Mouse (Mus musculus) bone marrow, adult 2 months (tissue): ENCODE measurements around the gene Mcm10. TPM values are rescaled to one million over a fixed set of nuclear protein-coding genes. Genes with fewer than 3 reads are reported as not detected.

Experiments
- H3K27ac ChIP-seq: fragments of 200-500 bp; 2 replicates; pipeline ENCODE4 v1.5.1; 2012; ENCODE audit warnings: low read depth, mild to moderate bottlenecking, control low read depth, inconsistent platforms, low read length; ENCODE audit not compliant: control insufficient read depth, poor library complexity, insufficient read depth
- H3K4me1 ChIP-seq: fragments of 200-500 bp; 2 replicates; pipeline ENCODE4 v1.6.1; 2011; ENCODE audit warnings: low read length; ENCODE audit not compliant: control insufficient read depth, insufficient read depth
- H3K4me3 ChIP-seq: fragments of 200-500 bp; replicated peaks from 2 replicates; pipeline ENCODE3; 2011; ENCODE audit warnings: mild to moderate bottlenecking, low read depth, low read length, control low read depth; ENCODE audit not compliant: control insufficient read depth
- CTCF ChIP-seq: fragments of 200-500 bp; IDR thresholded peaks from 2 replicates; pipeline ENCODE4 v1.5.1; 2011; ENCODE audit warnings: low read length, control low read depth; ENCODE audit not compliant: control insufficient read depth, insufficient read depth
- POLR2A ChIP-seq: fragments of 200-500 bp; IDR thresholded peaks from 2 replicates; pipeline ENCODE4 v1.6.1; 2011; ENCODE audit warnings: low read depth, mild to moderate bottlenecking, control low read depth, low read length, borderline replicate concordance; ENCODE audit not compliant: control insufficient read depth
- WGBS: fragments of 180-500 bp; shearing (Covaris S2); methylation state at CpG from one replicate; pipeline ENCODE4 v1.1.7; 2018; 5-methylcytosine and 5-hydroxymethylcytosine counted together
- polyA plus RNA-seq: library from polyadenylated mRNA; stranded (reverse); fragments of >200 nt; gene quantifications from 2 replicates; pipeline ENCODE4 v1.2.4, GENCODE M21; 2011; ENCODE audit warnings: low replicate concordance; ENCODE audit not compliant: missing spikeins, insufficient read depth, insufficient read length

Mcm10 gene
- polyA plus RNA-seq, 1 experiment: 92.2 TPM

GRCm38 (mm10) chr2:5027057-5027456 is 14.5 kb upstream of the Mcm10 start:
- no peak overlapping the region for H3K27ac ChIP-seq
- H3K4me3 ChIP-seq: no peak overlapping the region
- H3K4me1 ChIP-seq: no peaks in the 10 kb centered on the region
- 90% methylated on average over 6 of the region's 6 CpGs for WGBS
- TF ChIP-seq CTCF (no peak), POLR2A (no peak)

DNA sequence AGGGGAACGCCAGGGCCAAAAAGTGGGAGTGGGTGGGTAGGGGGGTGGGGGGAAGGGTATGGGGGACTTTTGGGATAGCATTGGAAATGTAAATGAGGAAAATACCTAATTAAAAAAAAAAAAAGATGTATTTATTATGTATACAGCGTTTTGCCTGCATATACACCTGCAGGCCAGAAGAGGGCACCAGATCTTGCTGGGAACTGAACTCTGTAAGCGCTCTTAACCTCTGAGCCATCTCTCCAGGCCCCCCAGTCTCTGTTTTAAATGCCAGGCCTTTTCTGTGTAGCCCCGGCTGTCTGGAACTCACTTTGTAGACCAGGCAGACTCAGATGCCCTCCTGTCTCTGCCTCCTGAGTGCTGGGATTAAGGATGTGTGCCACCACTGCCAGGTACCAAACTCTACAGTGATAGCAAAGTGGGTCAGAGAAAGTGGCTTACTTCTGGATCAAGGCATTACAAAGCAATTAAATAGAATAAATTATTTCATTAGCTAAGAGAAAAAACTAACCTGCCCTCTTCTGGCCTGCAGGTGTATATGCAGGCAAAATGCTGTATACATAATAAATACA is 12.7 kb upstream of the Mcm10 start:
- H3K4me3 ChIP-seq: no peak overlapping the region
- 55% methylated on average over 4 of the region's 4 CpGs for WGBS
- H3K4me1 ChIP-seq: no peaks in the 10 kb centered on the region
- TF ChIP-seq CTCF: peak; percentile 59
- no peak for TF ChIP-seq POLR2A
- no peak overlapping the region for H3K27ac ChIP-seq

- no peak for TF ChIP-seq POLR2A
- TF ChIP-seq CTCF: no peak
- Histone ChIP-seq H3K4me1 (no peaks in the 10 kb centered on the region), H3K4me3 (no peak overlapping the region), H3K27ac (no peak overlapping the region)
- 90% methylated on average over 14 of the region's 14 CpGs for WGBS
These were observed 11.3 kb upstream of the Mcm10 start for GRCm38 (mm10) chr2:5023699-5024399.

DNA sequence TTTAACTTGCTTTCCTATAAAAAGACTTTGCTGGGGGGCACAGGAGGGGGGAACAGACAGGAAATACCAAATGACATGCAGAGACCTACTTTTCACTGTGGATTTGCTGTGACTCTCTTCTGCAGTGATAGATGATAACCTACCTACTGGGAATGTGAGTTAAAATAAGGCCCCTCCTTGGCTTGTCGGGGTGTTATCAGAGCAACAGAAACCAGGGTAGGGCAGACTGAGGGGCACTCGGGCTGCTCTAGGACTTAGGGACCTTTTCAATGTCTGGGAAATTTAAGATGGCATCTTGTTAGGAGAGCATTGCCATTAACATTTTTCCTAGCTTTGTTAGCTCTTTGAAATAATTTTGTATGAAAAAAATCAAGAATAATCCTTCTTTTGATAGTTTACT is 10.7 kb upstream of the Mcm10 start:
- no peak overlapping the region for H3K4me3 ChIP-seq
- no peak for TF ChIP-seq POLR2A
- TF ChIP-seq CTCF: no peak
- H3K27ac ChIP-seq: no peak overlapping the region
- 63% methylated on average over 2 of the region's 2 CpGs for WGBS
- no peaks in the 10 kb centered on the region for H3K4me1 ChIP-seq

GRCm38 (mm10) chr2:5019708-5020107 is 7.1 kb upstream of the Mcm10 start:
- TF ChIP-seq POLR2A (no peak), CTCF (no peak)
- WGBS: 76% methylated on average over 1 of the region's 1 CpGs
- no peaks in the 10 kb centered on the region for H3K4me1 ChIP-seq
- H3K27ac ChIP-seq: no peak overlapping the region
- H3K4me3 ChIP-seq: no peak overlapping the region

- Histone ChIP-seq H3K4me1 (no peaks in the 10 kb centered on the region; the same call in 1 of the 2 replicates), H3K27ac (no peak overlapping the region), H3K4me3 (no peak overlapping the region)
- 91% methylated on average over 7 of the region's 7 CpGs for WGBS
- TF ChIP-seq POLR2A: no peak
- TF ChIP-seq CTCF: no peak
These were observed 4.3 kb upstream of the Mcm10 start for GRCm38 (mm10) chr2:5016922-5017321.

DNA sequence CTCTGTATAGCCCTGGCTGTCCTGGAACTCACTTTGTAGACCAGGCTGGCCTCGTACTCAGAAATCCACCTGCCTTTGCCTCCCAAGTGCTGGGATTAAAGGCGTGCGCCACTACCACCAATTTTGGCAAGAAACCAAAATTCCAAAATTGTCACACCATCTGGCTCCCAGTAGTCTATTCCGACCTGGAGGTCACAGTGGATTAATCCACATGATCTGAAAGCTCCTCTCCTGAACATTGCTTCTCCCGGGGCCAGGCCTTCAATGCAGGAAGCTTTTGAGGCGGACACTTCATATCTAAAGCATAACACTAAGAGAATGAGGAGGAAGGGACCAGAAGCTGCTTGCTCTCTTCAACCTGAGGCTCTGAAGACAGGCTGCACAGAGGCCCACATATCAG is 2.9 kb upstream of the Mcm10 start:
- no peak overlapping the region for H3K4me3 ChIP-seq
- WGBS: 90% methylated on average over 6 of the region's 6 CpGs
- TF ChIP-seq POLR2A (no peak), CTCF (no peak)
- no peaks in the 10 kb centered on the region; the same call in 1 of the 2 replicates for H3K4me1 ChIP-seq
- H3K27ac ChIP-seq: no peak overlapping the region

GRCm38 (mm10) chr2:5014616-5015015 is 2.0 kb upstream of the Mcm10 start:
- WGBS: 58% methylated on average over 7 of the region's 7 CpGs
- H3K27ac ChIP-seq: no peak overlapping the region

More at GRCm38 (mm10) chr2:5014616-5015015, 2.0 kb upstream of the Mcm10 start:
- no peak for TF ChIP-seq POLR2A
- H3K4me3 ChIP-seq: no peak overlapping the region
- no peaks in the 10 kb centered on the region; the same call in 1 of the 2 replicates for H3K4me1 ChIP-seq
